Mouse (Mus musculus) gastrocnemius, adult 2 months (tissue): Measurements from ENCODE around the gene Mcub. TPM values are rescaled to one million over a fixed set of nuclear protein-coding genes. Genes with fewer than 3 reads are reported as not detected.

ENCODE experiments used
- DNase-seq: peaks from one replicate; pipeline ENCODE4 v3.0.0; 2022
- H3K27ac ChIP-seq: fragments of 200-600 bp; 2 replicates; pipeline ENCODE4 v1.8.1; 2022; ENCODE audit warnings: mild to moderate bottlenecking
- H3K4me3 ChIP-seq: fragments of 200-600 bp; 2 replicates; pipeline ENCODE4 v1.8.1; 2022; ENCODE audit warnings: mild to moderate bottlenecking, moderate library complexity
- CTCF ChIP-seq: fragments of 200-600 bp; IDR thresholded peaks from 2 replicates; pipeline ENCODE4 v1.8.1; 2022; ENCODE audit warnings: antibody characterized with exemption, mild to moderate bottlenecking, moderate library complexity
- intact Hi-C: fragments of 180-260 bp; cut with DNase I; formaldehyde crosslinking; loops from one replicate; pipeline ENCODE4 v1.15.1; 2025
- long read RNA-seq, 2 experiments: library from polyadenylated mRNA; stranded (forward); transcript quantifications; one replicate each; pipeline ENCODE4 v2.0.0; 2021
- total RNA-seq, 2 experiments: library from RNA; stranded (reverse); gene quantifications; 2 replicates each; pipeline ENCODE4 v1.2.3; 2021

Gene Mcub
- total RNA-seq, result 1 to 10 TPM in 1 of 2 experiments, under 1 TPM in 1; 0.82 to 1.1 TPM
- long read RNA-seq, experiment 1, result 0 reads
- long read RNA-seq, experiment 2, result 0 reads

- TF ChIP-seq CTCF, result no peak
- intact Hi-C loops, result no loop called here
- Histone ChIP-seq H3K27ac (peak within 1 kb of the TSS; percentile 63), H3K4me3 (peak within 1 kb of the TSS; percentile 79)
- peak; percentile 70 for DNase-seq
Measured at GRCm38 (mm10) chr3:129969432-129970395, at the start of gene Mcub. Mcub (minus strand) TSS chr3:129970206.

GRCm38 (mm10) chr3:130012943-130013342 is 42.9 kb upstream of the Mcub start:
- DNase-seq, result no peak
- intact Hi-C loops, result no loop called here

GRCm38 (mm10) chr3:130011236-130011635 is 41.2 kb upstream of the Mcub start:
- TF ChIP-seq CTCF, result no peak
- no peak overlapping the region for H3K4me3 ChIP-seq
- no peak for DNase-seq
- intact Hi-C loops, result no loop called here
- H3K27ac ChIP-seq, result no peak overlapping the region

More at GRCm38 (mm10) chr3:130012943-130013342, 42.9 kb upstream of the Mcub start:
- H3K4me3 ChIP-seq, result no peak overlapping the region
- no peak overlapping the region for H3K27ac ChIP-seq
- no peak for TF ChIP-seq CTCF

- no peak for TF ChIP-seq CTCF
- no peak for DNase-seq
- intact Hi-C loops, result no loop called here
- no peak overlapping the region for H3K27ac ChIP-seq
- H3K4me3 ChIP-seq, result no peak overlapping the region
Measured at GRCm38 (mm10) chr3:130006141-130006540, 36.1 kb upstream of the Mcub start.

GRCm38 (mm10) chr3:130000926-130001325 is 30.9 kb upstream of the Mcub start:
- H3K4me3 ChIP-seq, result no peak overlapping the region
- intact Hi-C loops, result no loop called here
- H3K27ac ChIP-seq, result no peak overlapping the region
- DNase-seq, result no peak
- no peak for TF ChIP-seq CTCF

GRCm38 (mm10) chr3:129998526-129998925 is 28.5 kb upstream of the Mcub start:
- DNase-seq, result no peak
- TF ChIP-seq CTCF, result no peak
- H3K4me3 ChIP-seq, result no peak overlapping the region
- H3K27ac ChIP-seq, result peak overlapping the region; percentile 57
- intact Hi-C loops, result loop anchor here (10.0 kb wide), 1 partner anchor 56 kb away; no protein-coding TSS in a partner anchor

- DNase-seq, result no peak
- Histone ChIP-seq H3K4me3 (no peak overlapping the region), H3K27ac (no peak overlapping the region; the same call in 1 of the 2 replicates)
- TF ChIP-seq CTCF, result no peak
- intact Hi-C loops, result loop anchor here (10.0 kb wide), 1 partner anchor 57 kb away; no protein-coding TSS in a partner anchor
Measured at GRCm38 (mm10) chr3:129998001-129998400, 28.0 kb upstream of the Mcub start.

GRCm38 (mm10) chr3:129997324-129997723 is 27.3 kb upstream of the Mcub start:
- DNase-seq, result no peak
- H3K4me3 ChIP-seq, result no peak overlapping the region
- H3K27ac ChIP-seq, result no peak overlapping the region
- intact Hi-C loops, result loop anchor here (10.0 kb wide), 1 partner anchor 57 kb away; no protein-coding TSS in a partner anchor
- TF ChIP-seq CTCF, result no peak

GRCm38 (mm10) chr3:129987297-129987696 is 17.3 kb upstream of the Mcub start:
- intact Hi-C loops, result no loop called here
- TF ChIP-seq CTCF, result no peak

GRCm38 (mm10) chr3:129985335-129985734 is 15.3 kb upstream of the Mcub start:
- H3K4me3 ChIP-seq, result no peak overlapping the region
- H3K27ac ChIP-seq, result no peak overlapping the region
- no peak for DNase-seq
- intact Hi-C loops, result no loop called here
- peak; percentile 28 for TF ChIP-seq CTCF

More at GRCm38 (mm10) chr3:129987297-129987696, 17.3 kb upstream of the Mcub start:
- Histone ChIP-seq H3K4me3 (no peak overlapping the region), H3K27ac (no peak overlapping the region)
- DNase-seq, result no peak

GRCm38 (mm10) chr3:129984797-129985196 is 14.8 kb upstream of the Mcub start:
- Histone ChIP-seq H3K27ac (no peak overlapping the region), H3K4me3 (no peak overlapping the region)
- intact Hi-C loops, result no loop called here
- no peak for TF ChIP-seq CTCF
- DNase-seq, result no peak

- TF ChIP-seq CTCF, result no peak
- no peak for DNase-seq
- intact Hi-C loops, result no loop called here
- H3K27ac ChIP-seq, result no peak overlapping the region
- no peak overlapping the region for H3K4me3 ChIP-seq
Measured at GRCm38 (mm10) chr3:129982271-129982670, 12.3 kb upstream of the Mcub start.

GRCm38 (mm10) chr3:129981756-129982155 is 11.8 kb upstream of the Mcub start:
- TF ChIP-seq CTCF, result no peak
- DNase-seq, result no peak
- intact Hi-C loops, result no loop called here
- no peak overlapping the region for H3K27ac ChIP-seq
- H3K4me3 ChIP-seq, result no peak overlapping the region
